Mouse (Mus musculus): Measurements from ENCODE around the gene Enc1. TPM values are rescaled to one million over a fixed set of nuclear protein-coding genes. Genes with fewer than 3 reads are reported as not detected.

Enc1 gene
- total and polyA plus RNA-seq, 2 experiments from 2014 or later, result 76.8 to 423 TPM

- ATAC-seq (no peak), DNase-seq (peak; percentile 47)
- WGBS, result 14% methylated on average over 20 of the region's 20 CpGs
- H3K4me2 ChIP-seq (ENCODE audit: low read depth), result peak overlapping the region; percentile 82
- H3K4me3 ChIP-seq (ENCODE audit: low read depth, low read length), result no peak overlapping the region
- no peak for TF ChIP-seq CTCF (IDR thresholded peaks at IDR 0.05; ENCODE audit: low read depth)
- H3K4me1 ChIP-seq (ENCODE audit: insufficient read depth), result peaks cover 50% of the 10 kb centered on the region
- no peaks in the 10 kb centered on the region for H3K27me3 ChIP-seq (ENCODE audit: insufficient read depth, low read length)
- H3K9ac ChIP-seq, result 0 out of 2 replicates have a peak overlapping the region, but pooled peaks have one; percentile 10
- no peaks in the 10 kb centered on the region for H3K9me3 ChIP-seq (ENCODE audit: low read length)
- H3K36me3 ChIP-seq (ENCODE audit: insufficient read depth), result peaks cover 51% of the 10 kb centered on the region
- peak overlapping the region; percentile 57 for H3K27ac ChIP-seq (ENCODE audit: low read depth, low read length)
These were observed 9.9 kb downstream of the Enc1 start for GRCm38 (mm10) chr13:97250551-97251380.

DNA sequence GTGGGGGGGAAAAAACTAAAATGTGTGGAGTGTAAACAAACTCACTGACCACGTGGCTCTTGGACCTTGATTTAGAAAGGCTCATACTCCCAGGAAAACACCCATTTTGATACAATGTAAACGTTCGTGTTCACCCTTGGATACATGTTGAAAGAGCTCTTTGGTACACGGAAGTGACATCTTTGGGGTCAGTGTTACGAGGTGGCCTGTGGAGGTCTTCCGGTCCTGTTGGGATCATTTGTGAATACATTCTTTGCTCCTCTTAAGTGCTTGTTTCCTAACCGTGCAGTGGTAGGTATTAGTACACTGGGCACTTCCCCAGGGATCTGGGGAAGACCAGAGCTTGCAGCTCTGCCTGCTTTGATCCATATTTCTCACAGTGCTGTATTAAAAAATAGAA, 10.8 kb downstream of the Enc1 start:
- DNase-seq (no peak), ATAC-seq (no peak)
- Histone ChIP-seq H3K9ac (peak overlapping the region; percentile 22; the same call in 1 of the 2 replicates), H3K9me3 (ENCODE audit: low read length) (no peaks in the 10 kb centered on the region), H3K4me3 (ENCODE audit: low read depth, low read length) (no peak overlapping the region), H3K27ac (ENCODE audit: low read depth, low read length) (peak overlapping the region; percentile 66), H3K4me1 (ENCODE audit: insufficient read depth) (peaks cover 59% of the 10 kb centered on the region), H3K4me2 (ENCODE audit: low read depth) (no peak overlapping the region), H3K36me3 (ENCODE audit: insufficient read depth) (peaks cover 42% of the 10 kb centered on the region), H3K27me3 (ENCODE audit: insufficient read depth, low read length) (no peaks in the 10 kb centered on the region)
- 26% methylated on average over 7 of the region's 7 CpGs for WGBS
- TF ChIP-seq CTCF (IDR thresholded peaks at IDR 0.05; ENCODE audit: low read depth), result no peak

GRCm38 (mm10) chr13:97252469-97252868, 11.6 kb downstream of the Enc1 start:
- H3K9me3 ChIP-seq (ENCODE audit: low read length), result no peaks in the 10 kb centered on the region
- 9% methylated on average over 7 of the region's 7 CpGs for WGBS
- no peaks in the 10 kb centered on the region for H3K27me3 ChIP-seq (ENCODE audit: insufficient read depth, low read length)
- TF ChIP-seq CTCF (IDR thresholded peaks at IDR 0.05; ENCODE audit: low read depth), result no peak
- H3K9ac ChIP-seq, result 0 out of 2 replicates have a peak overlapping the region, but pooled peaks have one; percentile 22
- H3K4me1 ChIP-seq (ENCODE audit: insufficient read depth), result peaks cover 58% of the 10 kb centered on the region
- no peak overlapping the region for H3K4me2 ChIP-seq (ENCODE audit: low read depth)
- H3K36me3 ChIP-seq (ENCODE audit: insufficient read depth), result peaks cover 36% of the 10 kb centered on the region
- H3K4me3 ChIP-seq (ENCODE audit: low read depth, low read length), result no peak overlapping the region
- DNase-seq (peak; percentile 75), ATAC-seq (peak; percentile 50)
- H3K27ac ChIP-seq (ENCODE audit: low read depth, low read length), result peak overlapping the region; percentile 66

DNA sequence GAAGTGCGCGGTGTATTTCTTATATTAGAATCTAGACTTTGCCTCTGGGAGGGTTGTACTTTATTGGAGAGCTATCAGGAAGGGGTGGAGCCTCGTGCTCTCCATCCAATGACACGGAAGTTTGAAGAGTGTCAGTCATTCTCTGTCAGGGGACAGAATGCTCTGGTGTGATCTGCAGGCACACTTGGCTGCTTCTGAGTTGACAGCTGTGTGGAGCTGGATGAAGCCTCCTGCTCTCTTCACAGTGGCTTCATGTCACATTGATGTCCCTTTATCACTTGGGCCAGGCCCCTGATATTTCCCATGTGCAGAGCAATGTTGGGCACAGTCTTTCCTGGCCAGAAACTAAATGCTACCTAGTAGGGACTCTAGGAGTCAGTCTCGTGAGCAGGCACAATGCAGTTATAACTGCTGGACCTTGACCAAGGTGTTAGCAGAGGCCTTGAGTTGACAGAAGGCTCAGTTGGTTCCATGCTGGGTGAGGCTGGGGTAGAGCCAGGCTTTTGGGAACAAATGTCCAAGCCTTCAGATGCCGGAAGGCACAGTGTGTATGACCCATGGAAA, 12.6 kb downstream of the Enc1 start:
- no peak for TF ChIP-seq CTCF (IDR thresholded peaks at IDR 0.05; ENCODE audit: low read depth)
- WGBS, result 34% methylated on average over 6 of the region's 6 CpGs
- DNase-seq (peak; percentile 58), ATAC-seq (peak; percentile 29; the same call in 1 of the 2 replicates)
- no peak overlapping the region for H3K4me3 ChIP-seq (ENCODE audit: low read depth, low read length)
- H3K4me2 ChIP-seq (ENCODE audit: low read depth), result no peak overlapping the region
- peak overlapping the region; percentile 64 for H3K27ac ChIP-seq (ENCODE audit: low read depth, low read length)
- H3K4me1 ChIP-seq (ENCODE audit: insufficient read depth), result peaks cover 48% of the 10 kb centered on the region
- no peak overlapping the region; the same call in 1 of the 2 replicates for H3K9ac ChIP-seq
- H3K36me3 ChIP-seq (ENCODE audit: insufficient read depth), result peaks cover 27% of the 10 kb centered on the region
- H3K9me3 ChIP-seq (ENCODE audit: low read length), result no peaks in the 10 kb centered on the region
- no peaks in the 10 kb centered on the region for H3K27me3 ChIP-seq (ENCODE audit: insufficient read depth, low read length)

DNA sequence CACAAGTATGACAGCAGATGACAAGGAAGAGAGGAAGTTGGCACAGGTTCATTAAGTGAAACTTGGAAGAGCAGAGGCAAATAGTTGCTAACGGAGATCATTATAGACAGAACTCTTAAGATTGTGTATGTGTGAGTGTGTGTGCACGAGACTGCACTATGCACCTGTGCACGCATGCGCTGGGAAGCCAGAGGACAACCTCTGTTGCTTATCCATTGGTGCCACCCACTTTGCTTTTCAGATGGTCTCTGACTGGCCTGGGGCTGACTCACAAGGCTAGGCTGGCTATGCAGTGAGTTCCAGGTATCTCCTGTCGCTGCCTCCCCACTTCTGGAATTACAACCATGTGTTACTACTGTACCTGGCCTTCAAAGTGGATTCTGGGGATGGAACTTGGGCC, 13.1 kb downstream of the Enc1 start:
- TF ChIP-seq CTCF (IDR thresholded peaks at IDR 0.05; ENCODE audit: low read depth), result no peak
- peaks cover 43% of the 10 kb centered on the region for H3K4me1 ChIP-seq (ENCODE audit: insufficient read depth)

DNA sequence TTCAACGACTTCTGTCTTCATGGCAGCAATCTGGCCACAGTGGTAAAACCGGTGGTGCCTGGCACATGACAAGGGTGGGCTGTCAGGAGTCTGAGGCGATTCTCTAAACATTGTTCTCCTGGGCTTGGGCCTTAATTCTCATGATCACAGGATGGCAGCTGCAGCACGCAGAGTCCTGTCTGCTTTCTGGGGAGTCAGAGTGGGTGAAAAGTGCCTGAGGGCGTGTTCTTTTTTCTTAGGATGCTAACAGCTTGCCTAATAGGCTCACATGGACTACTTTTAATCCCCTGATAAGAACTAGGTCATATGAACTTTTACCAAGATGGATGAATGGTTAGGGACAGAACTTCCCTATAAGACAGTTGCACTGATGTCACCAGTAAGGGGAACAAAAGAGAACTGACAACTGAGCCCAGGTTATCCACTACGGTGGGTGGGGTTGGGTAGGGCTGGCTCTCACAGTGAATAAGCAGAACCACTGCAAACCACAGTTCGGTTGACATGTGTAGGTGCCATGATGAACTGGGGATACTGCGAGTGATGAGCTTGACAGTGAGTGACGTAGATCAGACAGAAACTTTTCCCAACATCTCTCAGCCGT, 13.8 kb downstream of the Enc1 start:
- WGBS, result 65% methylated on average over 10 of the region's 10 CpGs
- ATAC-seq (no peak), DNase-seq (peak; percentile 18)
- no peak for TF ChIP-seq CTCF (IDR thresholded peaks at IDR 0.05; ENCODE audit: low read depth)
- H3K27me3 ChIP-seq (ENCODE audit: insufficient read depth, low read length), result no peaks in the 10 kb centered on the region
- H3K9ac ChIP-seq, result no peak overlapping the region
- no peak overlapping the region for H3K4me2 ChIP-seq (ENCODE audit: low read depth)
- peaks cover 40% of the 10 kb centered on the region for H3K4me1 ChIP-seq (ENCODE audit: insufficient read depth)
- peaks cover 21% of the 10 kb centered on the region for H3K36me3 ChIP-seq (ENCODE audit: insufficient read depth)
- no peaks in the 10 kb centered on the region; the same call in 1 of the 2 replicates for H3K9me3 ChIP-seq (ENCODE audit: low read length)
- H3K27ac ChIP-seq (ENCODE audit: low read depth, low read length), result 0 out of 2 replicates have a peak overlapping the region, but pooled peaks have one; percentile 68
- H3K4me3 ChIP-seq (ENCODE audit: low read depth, low read length), result no peak overlapping the region

More for the DNA sequence above, 13.1 kb downstream of the Enc1 start:
- no peak for DNase-seq
- Histone ChIP-seq H3K4me3 (ENCODE audit: low read depth, low read length) (no peak overlapping the region), H3K27ac (ENCODE audit: low read depth, low read length) (peak overlapping the region; percentile 64; the same call in 1 of the 2 replicates), H3K36me3 (ENCODE audit: insufficient read depth) (peaks cover 22% of the 10 kb centered on the region), H3K4me2 (ENCODE audit: low read depth) (no peak overlapping the region), H3K9me3 (ENCODE audit: low read length) (no peaks in the 10 kb centered on the region), H3K27me3 (ENCODE audit: insufficient read depth, low read length) (no peaks in the 10 kb centered on the region), H3K9ac (no peak overlapping the region)
- ATAC-seq, result no peak
- 84% methylated on average over 5 of the region's 5 CpGs for WGBS
